ENCODE assay signal across 8 mouse cellular contexts in the genomic region with DNA sequence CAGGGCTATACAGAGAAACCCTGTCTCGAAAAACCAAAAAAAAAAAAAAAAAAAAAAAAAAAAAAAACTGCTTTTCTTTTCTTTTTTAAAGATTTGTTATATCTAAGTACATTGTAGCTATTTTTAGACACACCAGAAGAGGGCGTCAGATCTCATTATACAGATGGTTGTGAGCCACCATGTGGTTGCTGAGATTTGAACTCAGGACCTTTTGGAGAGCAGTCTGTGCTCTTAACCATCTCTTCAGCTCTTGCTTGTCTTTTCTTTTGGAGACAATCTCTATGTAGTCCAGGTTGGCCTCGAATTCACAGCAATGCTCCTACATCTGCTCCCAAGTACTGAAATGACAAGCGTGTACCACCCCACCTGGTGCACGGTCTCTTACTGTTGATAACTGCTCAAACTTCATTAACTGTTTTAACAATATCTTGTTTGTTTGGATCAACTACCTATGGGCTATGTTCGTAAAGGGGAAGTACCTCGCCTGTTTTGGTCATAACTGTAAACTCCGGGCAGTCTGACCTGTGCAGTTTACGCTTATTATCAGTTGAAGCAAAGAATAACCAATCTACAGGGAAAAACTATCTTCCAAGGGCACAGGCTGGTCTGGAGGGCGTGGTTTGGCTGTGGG. TPM values are rescaled to one million over a fixed set of nuclear protein-coding genes. Genes with fewer than 3 reads are reported as not detected.
DNase-seq lines count a peak whose midpoint lies in the region; ATAC-seq and TF ChIP-seq lines count a peak whose summit lies in the region.

No protein-coding gene starts in this region.

- POLR2A ChIA-PET in Patski (lab: Charles Lee), result interaction anchor here (1.1 to 6.3 kb wide), 3 partner anchors 12 to 14 kb away, joined by 3 to 50 read pairs (median 4); a partner anchor contains a TSS

- H3K27me3 ChIP-seq in kidney, embryonic 15.5 days, result no peaks in the 10 kb centered on the region
- H3K27me3 ChIP-seq in Patski, result no peaks in the 10 kb centered on the region
- no peaks in the 10 kb centered on the region for H3K27me3 ChIP-seq in hindbrain, embryonic 11.5 days (ENCODE audit: control insufficient read depth, insufficient read depth, low read length)
- H3K27me3 ChIP-seq in midbrain, embryonic 12.5 days, result peaks cover 7% of the 10 kb centered on the region; the same call in 1 of the 2 replicates

- no peaks in the 10 kb centered on the region for H3K9me3 ChIP-seq in kidney, embryonic 15.5 days (replicated peaks)
- H3K9me3 ChIP-seq in hindbrain, embryonic 11.5 days (ENCODE audit: control insufficient read depth, low read length), result no peaks in the 10 kb centered on the region
- no peaks in the 10 kb centered on the region for H3K9me3 ChIP-seq in midbrain, embryonic 12.5 days

- ATAC-seq in kidney, embryonic 15.5 days (replicated peaks; ENCODE audit: low FRiP score), result peak; percentile 55; the same call in 1 of the 2 replicates
- ATAC-seq in Patski, result peak; percentile 25
- ATAC-seq in hindbrain, embryonic 11.5 days (ENCODE audit: low FRiP score), result no peak; the same call in 1 of the 2 replicates
- ATAC-seq in midbrain, embryonic 12.5 days (ENCODE audit: low FRiP score, low read depth), result no peak; the same call in 1 of the 2 replicates

- CTCF ChIA-PET in Patski (lab: Charles Lee), result interaction anchor here (0.8 to 2.3 kb wide), 8 partner anchors 9 to 131 kb away, joined by 3 to 16 read pairs (median 6); a partner anchor contains a TSS

- WGBS in kidney, embryonic 15.5 days, result 2% methylated on average over 9 of the region's 10 CpGs
- WGBS in hindbrain, embryonic 11.5 days, result 5% methylated on average over 9 of the region's 10 CpGs
- 7% methylated on average over 9 of the region's 10 CpGs for WGBS in midbrain, embryonic 12.5 days

- peaks cover 58% of the 10 kb centered on the region for H3K4me1 ChIP-seq in kidney, embryonic 15.5 days
- peaks cover 22% of the 10 kb centered on the region for H3K4me1 ChIP-seq in hindbrain, embryonic 11.5 days (replicated peaks; ENCODE audit: control insufficient read depth, insufficient read depth, low read length)
- H3K4me1 ChIP-seq in midbrain, embryonic 12.5 days, result peaks cover 36% of the 10 kb centered on the region

- no peak for DNase-seq in kidney, adult 11 months
- DNase-seq in Patski (ENCODE audit: low read depth, low spot score), result no peak
- DNase-seq in hindbrain, embryonic 11.5 days (ENCODE audit: low spot score), result no peak
- DNase-seq in right cerebral cortex, postnatal 25 days, result no peak
- no peak for DNase-seq in spleen, postnatal 14 days (ENCODE audit: low spot score in 2 of 2)
- no peak for DNase-seq in kidney, postnatal 25 days

- H3K36me3 ChIP-seq in kidney, embryonic 15.5 days, result peaks cover 32% of the 10 kb centered on the region
- peaks cover 5% of the 10 kb centered on the region; the same call in 1 of the 2 replicates for H3K36me3 ChIP-seq in hindbrain, embryonic 11.5 days (ENCODE audit: control insufficient read depth, insufficient read depth, low read length)
- peaks cover 16% of the 10 kb centered on the region for H3K36me3 ChIP-seq in midbrain, embryonic 12.5 days

- H3K4me3 ChIP-seq in kidney, embryonic 15.5 days (replicated peaks), result peak overlapping the region; percentile 66
- H3K4me3 ChIP-seq in hindbrain, embryonic 11.5 days (ENCODE audit: low read depth, low read length), result peak overlapping the region; percentile 53
- peak overlapping the region; percentile 68 for H3K4me3 ChIP-seq in midbrain, embryonic 12.5 days

- in situ Hi-C loops in Patski (cut with MboI; ENCODE audit: low pct_unique_long_range_greater_than_20kb), result loop anchor here (10.0 kb wide), 1 partner anchor 351 kb away; no protein-coding TSS in a partner anchor

- H3K27ac ChIP-seq in kidney, embryonic 15.5 days, result peak overlapping the region; percentile 99
- H3K27ac ChIP-seq in hindbrain, embryonic 11.5 days (ENCODE audit: low read depth, low read length), result 0 out of 2 replicates have a peak overlapping the region, but pooled peaks have one; percentile 25
- peak overlapping the region; percentile 67 for H3K27ac ChIP-seq in midbrain, embryonic 12.5 days (replicated peaks)

- H3K4me2 ChIP-seq in kidney, embryonic 15.5 days, result peak overlapping the region; percentile 94
- H3K4me2 ChIP-seq in hindbrain, embryonic 11.5 days (replicated peaks; ENCODE audit: low read depth, low read length), result peak overlapping the region; percentile 91
- H3K4me2 ChIP-seq in midbrain, embryonic 12.5 days (replicated peaks), result peak overlapping the region; percentile 83

- H3K9ac ChIP-seq in kidney, embryonic 15.5 days, result peak overlapping the region; percentile 81
- H3K9ac ChIP-seq in hindbrain, embryonic 11.5 days (ENCODE audit: low read depth, low read length), result peak overlapping the region; percentile 50; the same call in 1 of the 2 replicates
- peak overlapping the region; percentile 51; the same call in 1 of the 2 replicates for H3K9ac ChIP-seq in midbrain, embryonic 12.5 days (replicated peaks)

- TF ChIP-seq CTCF in Patski (IDR thresholded peaks at IDR 0.05), result no peak

RNA-seq across cellular contexts. Expression of a gene that starts 0.6 kb away (rescaled TPM):
- 21.1 and 25.0 TPM in 2 replicates for polyA plus RNA-seq in kidney, embryonic 15.5 days (2015; fragmentation: Nextera tagmentation; extraction: Ambion mirVana)
- 19.6 TPM for polyA plus RNA-seq in Patski (2021)
- 5.2 and 7.0 TPM in 2 replicates for polyA plus RNA-seq in hindbrain, embryonic 11.5 days (2014; fragmentation: Nextera tagmentation; extraction: Ambion mirVana)
- polyA plus RNA-seq in midbrain, embryonic 12.5 days (2016; fragmentation: Nextera tagmentation; extraction: Ambion mirVana), result 8.2 and 9.4 TPM in 2 replicates

RNA-seq across cellular contexts. Expression of a gene that starts 0.6 kb away (rescaled TPM):
- polyA plus RNA-seq in kidney, embryonic 15.5 days (2015; fragmentation: Nextera tagmentation; extraction: Ambion mirVana), result 28.7 and 31.8 TPM in 2 replicates
- 13.6 TPM for polyA plus RNA-seq in Patski (2021)
- 6.8 and 9.5 TPM in 2 replicates for polyA plus RNA-seq in hindbrain, embryonic 11.5 days (2014; fragmentation: Nextera tagmentation; extraction: Ambion mirVana)
- 6.0 and 8.0 TPM in 2 replicates for polyA plus RNA-seq in midbrain, embryonic 12.5 days (2016; fragmentation: Nextera tagmentation; extraction: Ambion mirVana)

RNA-seq across cellular contexts. Expression of a gene that starts 7.5 kb away (rescaled TPM):
- 1,327 and 1,492 TPM in 2 replicates for polyA plus RNA-seq in kidney, embryonic 15.5 days (2015; fragmentation: Nextera tagmentation; extraction: Ambion mirVana)
- polyA plus RNA-seq in Patski (2021), result 1,270 TPM
- 1,168 and 1,191 TPM in 2 replicates for polyA plus RNA-seq in hindbrain, embryonic 11.5 days (2014; fragmentation: Nextera tagmentation; extraction: Ambion mirVana)
- polyA plus RNA-seq in midbrain, embryonic 12.5 days (2016; fragmentation: Nextera tagmentation; extraction: Ambion mirVana), result 905 and 958 TPM in 2 replicates

RNA-seq across cellular contexts. Expression of a gene that starts 10.5 kb away (rescaled TPM):
- 94.2 and 99.5 TPM in 2 replicates for polyA plus RNA-seq in kidney, embryonic 15.5 days (2015; fragmentation: Nextera tagmentation; extraction: Ambion mirVana)
- 101 TPM for polyA plus RNA-seq in Patski (2021)
- 73.6 and 92.0 TPM in 2 replicates for polyA plus RNA-seq in hindbrain, embryonic 11.5 days (2014; fragmentation: Nextera tagmentation; extraction: Ambion mirVana)
- 126 and 138 TPM in 2 replicates for polyA plus RNA-seq in midbrain, embryonic 12.5 days (2016; fragmentation: Nextera tagmentation; extraction: Ambion mirVana)

RNA-seq across cellular contexts. Expression of a gene that starts 12.3 kb away (rescaled TPM):
- 113 and 132 TPM in 2 replicates for polyA plus RNA-seq in kidney, embryonic 15.5 days (2015; fragmentation: Nextera tagmentation; extraction: Ambion mirVana)
- polyA plus RNA-seq in Patski (2021), result 138 TPM
- 57.7 and 69.3 TPM in 2 replicates for polyA plus RNA-seq in hindbrain, embryonic 11.5 days (2014; fragmentation: Nextera tagmentation; extraction: Ambion mirVana)
- polyA plus RNA-seq in midbrain, embryonic 12.5 days (2016; fragmentation: Nextera tagmentation; extraction: Ambion mirVana), result 54.9 and 68.1 TPM in 2 replicates

Comparison
In these comparisons a context has a peak if more than half of its experiments do, and no peak if none do; other contexts are left out.
1. ATAC-seq: peak in kidney, embryonic 15.5 days (single experiment) and Patski (single experiment); none in hindbrain, embryonic 11.5 days (single experiment) and midbrain, embryonic 12.5 days (single experiment).
2. H3K27ac ChIP-seq: peak in every context shown above with its lines; median percentile 99 in kidney, embryonic 15.5 days; 67 in midbrain, embryonic 12.5 days; 25 in hindbrain, embryonic 11.5 days.
3. Peak in every context shown above with its lines, with median percentiles within 50 percentile points of each other: H3K4me2 ChIP-seq, H3K4me3 ChIP-seq and H3K9ac ChIP-seq.